Mouse (Mus musculus): ENCODE data around the gene St3gal3. TPM values are rescaled to one million over a fixed set of nuclear protein-coding genes. Genes with fewer than 3 reads are reported as not detected.

Gene St3gal3
- polyA plus RNA-seq, 1 experiment from 2014 or later: 13.2 TPM

GRCm38 (mm10) chr4:117997381-117998269 is 137.1 kb downstream of the St3gal3 start:
- peak; percentile 34; the same call in 1 of the 2 replicates for ATAC-seq

GRCm38 (mm10) chr4:117996701-117997100 is 138.0 kb downstream of the St3gal3 start:
- H3K4me2 ChIP-seq (ENCODE audit: low read length): no peak overlapping the region
- WGBS: 83% methylated on average over 5 of the region's 5 CpGs
- no peak for ATAC-seq

More at GRCm38 (mm10) chr4:117997381-117998269, 137.1 kb downstream of the St3gal3 start:
- H3K4me1 ChIP-seq (ENCODE audit: control insufficient read depth, insufficient read depth, low read length): peaks cover 13% of the 10 kb centered on the region
- no peaks in the 10 kb centered on the region for H3K36me3 ChIP-seq (ENCODE audit: control insufficient read depth, insufficient read depth, low read length)
- 17% methylated on average over 20 of the region's 20 CpGs for WGBS
- H3K27ac ChIP-seq (ENCODE audit: low read length): no peak overlapping the region
- H3K27me3 ChIP-seq (ENCODE audit: control insufficient read depth, insufficient read depth, low read depth, low read length): no peaks in the 10 kb centered on the region
- H3K9ac ChIP-seq (ENCODE audit: low read depth, low read length): no peak overlapping the region; the same call in 1 of the 2 replicates
- no peak overlapping the region for H3K4me3 ChIP-seq (ENCODE audit: low read depth, low read length)
- H3K9me3 ChIP-seq (replicated peaks; ENCODE audit: control insufficient read depth, low read length, poor library complexity, severe bottlenecking): no peaks in the 10 kb centered on the region
- peak overlapping the region; percentile 25; the same call in 1 of the 2 replicates for H3K4me2 ChIP-seq (ENCODE audit: low read length)

GRCm38 (mm10) chr4:117995461-117995860 is 139.3 kb downstream of the St3gal3 start:
- H3K4me2 ChIP-seq (ENCODE audit: low read length): no peak overlapping the region
- no peak overlapping the region for H3K27ac ChIP-seq (ENCODE audit: low read length)
- WGBS: 85% methylated on average over 1 of the region's 1 CpGs
- H3K27me3 ChIP-seq (ENCODE audit: control insufficient read depth, insufficient read depth, low read depth, low read length): no peaks in the 10 kb centered on the region
- H3K4me1 ChIP-seq (ENCODE audit: control insufficient read depth, insufficient read depth, low read length): peaks cover 13% of the 10 kb centered on the region
- H3K9me3 ChIP-seq (replicated peaks; ENCODE audit: control insufficient read depth, low read length, poor library complexity, severe bottlenecking): no peaks in the 10 kb centered on the region
- no peak overlapping the region for H3K4me3 ChIP-seq (ENCODE audit: low read depth, low read length)
- ATAC-seq: no peak
- no peaks in the 10 kb centered on the region for H3K36me3 ChIP-seq (ENCODE audit: control insufficient read depth, insufficient read depth, low read length)
- H3K9ac ChIP-seq (ENCODE audit: low read depth, low read length): no peak overlapping the region

More at GRCm38 (mm10) chr4:117996701-117997100, 138.0 kb downstream of the St3gal3 start:
- Histone ChIP-seq H3K4me3 (ENCODE audit: low read depth, low read length) (no peak overlapping the region), H3K27ac (ENCODE audit: low read length) (no peak overlapping the region), H3K9ac (ENCODE audit: low read depth, low read length) (no peak overlapping the region), H3K27me3 (ENCODE audit: control insufficient read depth, insufficient read depth, low read depth, low read length) (no peaks in the 10 kb centered on the region), H3K9me3 (replicated peaks; ENCODE audit: control insufficient read depth, low read length, poor library complexity, severe bottlenecking) (no peaks in the 10 kb centered on the region), H3K4me1 (ENCODE audit: control insufficient read depth, insufficient read depth, low read length) (peaks cover 13% of the 10 kb centered on the region), H3K36me3 (ENCODE audit: control insufficient read depth, insufficient read depth, low read length) (no peaks in the 10 kb centered on the region)

- no peaks in the 10 kb centered on the region for H3K9me3 ChIP-seq (replicated peaks; ENCODE audit: control insufficient read depth, low read length, poor library complexity, severe bottlenecking)
- 82% methylated on average over 2 of the region's 2 CpGs for WGBS
- H3K36me3 ChIP-seq (ENCODE audit: control insufficient read depth, insufficient read depth, low read length): no peaks in the 10 kb centered on the region
- peaks cover 13% of the 10 kb centered on the region for H3K4me1 ChIP-seq (ENCODE audit: control insufficient read depth, insufficient read depth, low read length)
- no peaks in the 10 kb centered on the region for H3K27me3 ChIP-seq (ENCODE audit: control insufficient read depth, insufficient read depth, low read depth, low read length)
- no peak overlapping the region for H3K9ac ChIP-seq (ENCODE audit: low read depth, low read length)
- no peak for ATAC-seq
- no peak overlapping the region for H3K4me2 ChIP-seq (ENCODE audit: low read length)
- H3K4me3 ChIP-seq (ENCODE audit: low read depth, low read length): no peak overlapping the region
- no peak overlapping the region for H3K27ac ChIP-seq (ENCODE audit: low read length)
Measured at GRCm38 (mm10) chr4:117993421-117993820, 141.3 kb downstream of the St3gal3 start.

GRCm38 (mm10) chr4:117992872-117993271 is 141.8 kb downstream of the St3gal3 start:
- no peak for ATAC-seq

GRCm38 (mm10) chr4:117992036-117992435 is 142.7 kb downstream of the St3gal3 start:
- Histone ChIP-seq H3K4me2 (ENCODE audit: low read length) (no peak overlapping the region), H3K36me3 (ENCODE audit: control insufficient read depth, insufficient read depth, low read length) (no peaks in the 10 kb centered on the region), H3K9ac (ENCODE audit: low read depth, low read length) (no peak overlapping the region), H3K27ac (ENCODE audit: low read length) (no peak overlapping the region), H3K9me3 (replicated peaks; ENCODE audit: control insufficient read depth, low read length, poor library complexity, severe bottlenecking) (no peaks in the 10 kb centered on the region), H3K27me3 (ENCODE audit: control insufficient read depth, insufficient read depth, low read depth, low read length) (no peaks in the 10 kb centered on the region), H3K4me3 (ENCODE audit: low read depth, low read length) (no peak overlapping the region), H3K4me1 (ENCODE audit: control insufficient read depth, insufficient read depth, low read length) (peaks cover 3% of the 10 kb centered on the region)
- no peak for ATAC-seq
- WGBS: 86% methylated on average over 3 of the region's 3 CpGs

More at GRCm38 (mm10) chr4:117992872-117993271, 141.8 kb downstream of the St3gal3 start:
- Histone ChIP-seq H3K9ac (ENCODE audit: low read depth, low read length) (no peak overlapping the region), H3K4me1 (ENCODE audit: control insufficient read depth, insufficient read depth, low read length) (peaks cover 11% of the 10 kb centered on the region), H3K4me3 (ENCODE audit: low read depth, low read length) (no peak overlapping the region), H3K27me3 (ENCODE audit: control insufficient read depth, insufficient read depth, low read depth, low read length) (no peaks in the 10 kb centered on the region), H3K9me3 (replicated peaks; ENCODE audit: control insufficient read depth, low read length, poor library complexity, severe bottlenecking) (no peaks in the 10 kb centered on the region), H3K36me3 (ENCODE audit: control insufficient read depth, insufficient read depth, low read length) (no peaks in the 10 kb centered on the region), H3K27ac (ENCODE audit: low read length) (no peak overlapping the region), H3K4me2 (ENCODE audit: low read length) (no peak overlapping the region)
- 78% methylated on average over 7 of the region's 7 CpGs for WGBS

GRCm38 (mm10) chr4:117991055-117991627 is 143.6 kb downstream of the St3gal3 start:
- no peak overlapping the region for H3K4me3 ChIP-seq (ENCODE audit: low read depth, low read length)
- ATAC-seq: no peak
- no peaks in the 10 kb centered on the region for H3K4me1 ChIP-seq (ENCODE audit: control insufficient read depth, insufficient read depth, low read length)
- no peaks in the 10 kb centered on the region for H3K36me3 ChIP-seq (ENCODE audit: control insufficient read depth, insufficient read depth, low read length)
- no peak overlapping the region for H3K9ac ChIP-seq (ENCODE audit: low read depth, low read length)
- H3K9me3 ChIP-seq (replicated peaks; ENCODE audit: control insufficient read depth, low read length, poor library complexity, severe bottlenecking): no peaks in the 10 kb centered on the region
- no peaks in the 10 kb centered on the region for H3K27me3 ChIP-seq (ENCODE audit: control insufficient read depth, insufficient read depth, low read depth, low read length)
- 68% methylated on average over 8 of the region's 8 CpGs for WGBS
- H3K27ac ChIP-seq (ENCODE audit: low read length): no peak overlapping the region
- no peak overlapping the region for H3K4me2 ChIP-seq (ENCODE audit: low read length)

GRCm38 (mm10) chr4:117990571-117990970 is 144.1 kb downstream of the St3gal3 start:
- Histone ChIP-seq H3K36me3 (ENCODE audit: control insufficient read depth, insufficient read depth, low read length) (no peaks in the 10 kb centered on the region), H3K27ac (ENCODE audit: low read length) (no peak overlapping the region), H3K4me1 (ENCODE audit: control insufficient read depth, insufficient read depth, low read length) (no peaks in the 10 kb centered on the region), H3K4me2 (ENCODE audit: low read length) (no peak overlapping the region), H3K27me3 (ENCODE audit: control insufficient read depth, insufficient read depth, low read depth, low read length) (no peaks in the 10 kb centered on the region), H3K9ac (ENCODE audit: low read depth, low read length) (no peak overlapping the region), H3K9me3 (replicated peaks; ENCODE audit: control insufficient read depth, low read length, poor library complexity, severe bottlenecking) (no peaks in the 10 kb centered on the region), H3K4me3 (ENCODE audit: low read depth, low read length) (no peak overlapping the region)
- ATAC-seq: no peak
- WGBS: 54% methylated on average over 3 of the region's 3 CpGs

GRCm38 (mm10) chr4:117989801-117990200 is 144.9 kb downstream of the St3gal3 start:
- H3K4me2 ChIP-seq (ENCODE audit: low read length): no peak overlapping the region
- no peak overlapping the region for H3K4me3 ChIP-seq (ENCODE audit: low read depth, low read length)
- H3K4me1 ChIP-seq (ENCODE audit: control insufficient read depth, insufficient read depth, low read length): no peaks in the 10 kb centered on the region
- no peak overlapping the region for H3K27ac ChIP-seq (ENCODE audit: low read length)
- no peak for ATAC-seq
- H3K9ac ChIP-seq (ENCODE audit: low read depth, low read length): no peak overlapping the region
- WGBS: 71% methylated on average over 12 of the region's 12 CpGs
- H3K9me3 ChIP-seq (replicated peaks; ENCODE audit: control insufficient read depth, low read length, poor library complexity, severe bottlenecking): no peaks in the 10 kb centered on the region
- H3K36me3 ChIP-seq (ENCODE audit: control insufficient read depth, insufficient read depth, low read length): no peaks in the 10 kb centered on the region
- no peaks in the 10 kb centered on the region for H3K27me3 ChIP-seq (ENCODE audit: control insufficient read depth, insufficient read depth, low read depth, low read length)
